Mouse (Mus musculus) neural tube, embryonic 11.5 days (tissue): Measurements from ENCODE around the gene Rhoh. TPM values are rescaled to one million over a fixed set of nuclear protein-coding genes. Genes with fewer than 3 reads are reported as not detected.

Experiments
- ATAC-seq: fragments of 200-750 bp; cut with Nextera tagmentation; 2 replicates; pipeline ENCODE4 v1.8.0; 2017; ENCODE audit warnings: moderate number of reproducible peaks, mild to moderate bottlenecking, moderate TSS enrichment, moderate library complexity; ENCODE audit not compliant: insufficient read depth, low FRiP score, low TSS enrichment
- DNase-seq: peaks from one replicate; pipeline ENCODE4 v3.0.0-alpha.2; 2015; ENCODE audit warnings: low spot score
- H3K27ac ChIP-seq: fragments of 300-500 bp; sonication (generic); 2 replicates; pipeline ENCODE4 v1.5.1; 2014; ENCODE audit warnings: low read depth, mild to moderate bottlenecking, low read length
- H3K27me3 ChIP-seq: fragments of 300-500 bp; sonication (generic); 2 replicates; pipeline ENCODE4 v1.6.1; 2014; ENCODE audit warnings: mild to moderate bottlenecking, low read length, mixed read lengths; ENCODE audit not compliant: control insufficient read depth, insufficient read depth
- H3K36me3 ChIP-seq: fragments of 300-500 bp; sonication (generic); 2 replicates; pipeline ENCODE4 v1.6.1; 2014; ENCODE audit warnings: mild to moderate bottlenecking, low read length, moderate library complexity, mixed read lengths; ENCODE audit not compliant: control insufficient read depth, insufficient read depth
- H3K4me1 ChIP-seq: fragments of 300-500 bp; sonication (generic); 2 replicates; pipeline ENCODE4 v1.6.1; 2014; ENCODE audit warnings: low read length, mixed read lengths; ENCODE audit not compliant: control insufficient read depth, insufficient read depth
- H3K4me2 ChIP-seq: fragments of 300-500 bp; sonication (generic); 2 replicates; pipeline ENCODE4 v1.6.1; 2014; ENCODE audit warnings: low read depth, mild to moderate bottlenecking, moderate library complexity
- H3K4me3 ChIP-seq: fragments of 300-500 bp; sonication (generic); 2 replicates; pipeline ENCODE4 v1.5.1; 2014; ENCODE audit warnings: low read depth, low read length
- H3K9ac ChIP-seq: fragments of 300-500 bp; sonication (generic); 2 replicates; pipeline ENCODE4 v1.6.1; 2014; ENCODE audit warnings: mild to moderate bottlenecking, low read length
- H3K9me3 ChIP-seq: fragments of 300-500 bp; sonication (generic); 2 replicates; pipeline ENCODE4 v1.6.1; 2016; ENCODE audit warnings: low read length; ENCODE audit not compliant: control insufficient read depth
- WGBS: fragments of 180-500 bp; shearing (Covaris S2); extraction: QIAGEN DNeasy Blood & Tissue Kit; methylation state at CpG from one replicate; pipeline ENCODE4 v1.1.7; 2014; 5-methylcytosine and 5-hydroxymethylcytosine counted together
- polyA plus RNA-seq: library from polyadenylated mRNA; unstranded; fragments of >200 nt; fragmentation: Nextera tagmentation; extraction: Ambion mirVana; gene quantifications from 2 replicates; pipeline ENCODE4 v1.2.1, GENCODE M21; 2014

The Rhoh gene
- polyA plus RNA-seq, 1 experiment from 2014 or later, result 0.73 TPM

DNA sequence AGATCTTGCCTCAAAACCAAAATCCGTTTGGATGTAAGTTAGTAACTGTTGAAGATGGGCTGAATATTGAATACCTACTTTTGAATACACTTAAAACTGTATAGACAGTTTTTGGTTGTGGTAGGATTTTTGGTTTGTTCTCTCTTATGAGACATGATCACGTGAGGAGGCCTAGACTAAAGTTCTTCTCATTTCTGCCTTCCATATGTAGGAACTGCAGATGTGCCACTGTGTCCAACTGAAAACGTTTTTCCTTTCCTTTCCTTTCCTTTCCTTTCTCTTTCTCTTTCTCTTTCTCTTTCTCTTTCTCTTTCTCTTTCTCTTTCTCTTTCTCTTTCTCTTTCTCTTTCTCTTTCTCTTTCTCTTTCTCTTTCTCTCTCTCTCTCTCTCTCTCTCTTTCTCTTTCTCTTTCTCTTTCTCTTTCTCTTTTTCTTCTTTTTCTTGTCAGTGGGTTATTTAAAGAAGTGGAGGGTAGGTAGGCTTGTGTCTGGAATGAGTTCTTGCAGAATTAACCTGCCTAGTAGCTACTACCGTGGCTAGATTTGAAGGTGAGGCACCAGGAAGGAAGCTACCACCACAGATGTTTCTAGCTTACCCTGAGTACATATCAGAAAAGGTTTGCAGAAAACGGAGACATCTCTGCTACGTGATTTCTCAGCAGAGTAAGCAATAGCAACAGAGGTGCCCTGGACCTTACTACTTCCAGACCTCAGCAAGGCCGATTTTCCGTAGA lies 27.1 kb upstream of the Rhoh start:
- 90% methylated on average over 8 of the region's 8 CpGs for whole genome bisulfite sequencing
- no peaks in the 10 kb centered on the region for H3K36me3 ChIP-seq
- ATAC-seq, result no peak
- H3K27me3 ChIP-seq, result no peaks in the 10 kb centered on the region
- no peaks in the 10 kb centered on the region for H3K4me1 ChIP-seq
- H3K9ac ChIP-seq, result no peak overlapping the region
- no peak overlapping the region for H3K4me3 ChIP-seq
- no peak for DNase-seq
- no peaks in the 10 kb centered on the region for H3K9me3 ChIP-seq
- no peak overlapping the region for H3K27ac ChIP-seq
- H3K4me2 ChIP-seq, result no peak overlapping the region

DNA sequence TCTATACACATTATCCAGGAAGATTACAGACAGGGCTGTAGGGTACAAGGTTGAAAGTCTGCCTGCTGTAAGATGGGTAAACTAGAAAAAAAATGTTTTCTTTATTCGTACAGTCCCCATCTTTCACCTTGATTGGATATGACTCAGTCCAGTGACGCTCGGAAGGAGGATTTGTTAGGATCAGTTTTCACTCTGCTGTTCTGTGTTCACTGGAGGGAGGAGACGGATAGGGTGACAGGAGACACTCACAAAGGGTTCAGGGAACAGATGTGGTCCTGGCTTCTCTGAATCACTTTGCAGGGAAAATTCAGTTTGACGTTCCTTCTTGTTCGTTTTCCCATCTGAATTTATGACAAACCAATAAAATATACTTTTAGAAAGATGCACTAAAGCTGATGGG lies 23.0 kb upstream of the Rhoh start:
- Histone ChIP-seq H3K27ac (no peak overlapping the region), H3K9me3 (no peaks in the 10 kb centered on the region), H3K4me2 (no peak overlapping the region), H3K4me1 (no peaks in the 10 kb centered on the region), H3K36me3 (no peaks in the 10 kb centered on the region), H3K9ac (no peak overlapping the region), H3K27me3 (no peaks in the 10 kb centered on the region), H3K4me3 (no peak overlapping the region)
- WGBS, result 69% methylated on average over 6 of the region's 6 CpGs
- ATAC-seq (no peak), DNase-seq (no peak)

DNA sequence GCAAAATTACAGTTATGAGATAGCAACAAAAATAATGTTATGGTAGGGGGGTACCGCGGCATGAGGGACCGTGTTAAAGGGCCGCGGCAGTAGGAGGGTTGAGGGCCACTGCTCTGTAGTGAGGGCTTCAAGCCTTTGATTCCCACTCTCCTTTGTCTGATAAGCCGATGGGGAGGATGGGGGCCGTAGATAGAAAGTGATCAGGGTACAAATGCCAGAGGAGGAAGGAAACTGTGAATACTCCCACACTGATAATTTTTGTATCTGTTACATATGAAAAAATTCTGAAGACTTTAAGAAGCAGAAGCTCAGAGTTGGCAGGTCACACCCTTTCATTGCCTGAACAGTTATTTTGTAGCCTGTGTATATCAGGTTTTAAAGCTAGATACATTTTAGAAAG lies 18.1 kb upstream of the Rhoh start:
- Histone ChIP-seq H3K4me2 (no peak overlapping the region), H3K9me3 (no peaks in the 10 kb centered on the region), H3K36me3 (no peaks in the 10 kb centered on the region), H3K27me3 (no peaks in the 10 kb centered on the region), H3K4me1 (no peaks in the 10 kb centered on the region), H3K9ac (no peak overlapping the region), H3K27ac (no peak overlapping the region), H3K4me3 (no peak overlapping the region)
- DNase-seq, result no peak
- 93% methylated on average over 7 of the region's 7 CpGs for WGBS
- no peak for ATAC-seq

DNA sequence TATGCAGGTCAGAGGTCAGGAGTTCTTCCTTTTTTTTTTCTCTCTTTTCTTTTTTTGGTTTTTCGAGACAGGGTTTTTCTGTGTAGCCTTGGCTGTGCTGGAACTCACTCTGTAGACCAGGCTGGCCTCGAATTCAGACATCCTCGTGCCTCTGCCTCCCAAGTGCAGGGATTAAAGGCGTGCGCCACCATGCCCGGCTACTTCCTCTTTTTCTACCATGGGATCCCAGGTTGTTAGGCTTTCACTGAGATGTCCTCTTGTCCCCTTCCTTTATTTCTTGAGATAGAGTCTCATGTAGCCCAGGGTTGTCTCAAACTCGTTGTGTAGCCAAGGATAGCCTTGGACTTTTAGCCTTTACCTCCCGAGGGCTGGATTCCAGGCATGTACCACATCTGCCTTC lies 14.5 kb upstream of the Rhoh start:
- no peak overlapping the region for H3K27ac ChIP-seq
- WGBS, result 87% methylated on average over 8 of the region's 8 CpGs
- no peaks in the 10 kb centered on the region for H3K9me3 ChIP-seq
- no peak overlapping the region for H3K4me3 ChIP-seq
- H3K36me3 ChIP-seq, result no peaks in the 10 kb centered on the region
- no peaks in the 10 kb centered on the region for H3K4me1 ChIP-seq
- H3K4me2 ChIP-seq, result no peak overlapping the region
- H3K9ac ChIP-seq, result no peak overlapping the region
- ATAC-seq, result no peak
- no peak for DNase-seq
- no peaks in the 10 kb centered on the region for H3K27me3 ChIP-seq

DNA sequence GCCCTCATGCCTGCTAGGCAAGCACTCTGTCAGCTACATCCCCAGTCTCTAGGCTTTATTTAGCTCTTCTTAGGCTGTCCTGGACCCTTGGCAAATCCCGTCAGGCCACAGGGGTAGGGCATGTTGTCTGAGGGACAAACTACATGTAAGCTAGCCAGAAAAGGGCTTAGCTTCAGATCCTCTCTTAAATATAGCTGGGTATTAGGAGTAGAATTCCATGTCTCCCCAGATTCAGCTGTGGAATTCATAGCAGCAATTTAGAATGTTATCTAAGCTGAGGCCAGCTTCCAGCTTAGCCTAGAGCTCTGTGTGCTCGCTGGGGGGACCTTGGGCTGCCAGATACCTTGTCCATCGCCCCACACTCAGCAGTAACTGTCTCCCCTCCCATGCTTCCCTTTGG lies 14.1 kb upstream of the Rhoh start:
- no peak overlapping the region for H3K4me2 ChIP-seq
- DNase-seq (no peak), ATAC-seq (no peak)
- H3K9ac ChIP-seq, result no peak overlapping the region
- H3K27me3 ChIP-seq, result no peaks in the 10 kb centered on the region
- no peaks in the 10 kb centered on the region for H3K4me1 ChIP-seq
- H3K9me3 ChIP-seq, result no peaks in the 10 kb centered on the region
- no peak overlapping the region for H3K4me3 ChIP-seq
- 90% methylated on average over 3 of the region's 3 CpGs for WGBS
- no peak overlapping the region for H3K27ac ChIP-seq
- H3K36me3 ChIP-seq, result no peaks in the 10 kb centered on the region

DNA sequence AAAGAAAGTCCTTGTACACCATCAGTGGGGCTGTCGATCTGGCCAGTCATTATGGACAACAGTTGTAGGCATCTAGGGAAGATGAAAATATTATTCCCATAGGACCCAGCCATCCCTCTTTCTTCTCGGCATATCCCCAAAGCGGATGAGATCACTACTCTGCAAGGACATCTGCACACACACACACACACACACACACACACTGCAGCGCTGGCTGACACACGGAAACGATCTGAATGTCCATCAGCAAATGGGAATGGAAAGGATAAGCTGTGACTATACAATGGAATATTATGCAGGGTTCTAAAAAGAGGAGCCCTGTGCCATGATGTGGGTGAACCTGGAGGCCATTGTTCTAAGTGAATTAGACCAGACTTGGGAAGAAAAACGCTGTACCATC lies 13.4 kb upstream of the Rhoh start:
- no peak for DNase-seq
- H3K36me3 ChIP-seq, result no peaks in the 10 kb centered on the region
- no peaks in the 10 kb centered on the region for H3K27me3 ChIP-seq
- no peak overlapping the region for H3K4me3 ChIP-seq
- no peaks in the 10 kb centered on the region for H3K9me3 ChIP-seq
- no peak overlapping the region for H3K9ac ChIP-seq
- 89% methylated on average over 7 of the region's 7 CpGs for WGBS
- H3K4me1 ChIP-seq, result no peaks in the 10 kb centered on the region
- no peak overlapping the region for H3K27ac ChIP-seq
- no peak overlapping the region for H3K4me2 ChIP-seq
- no peak for ATAC-seq

DNA sequence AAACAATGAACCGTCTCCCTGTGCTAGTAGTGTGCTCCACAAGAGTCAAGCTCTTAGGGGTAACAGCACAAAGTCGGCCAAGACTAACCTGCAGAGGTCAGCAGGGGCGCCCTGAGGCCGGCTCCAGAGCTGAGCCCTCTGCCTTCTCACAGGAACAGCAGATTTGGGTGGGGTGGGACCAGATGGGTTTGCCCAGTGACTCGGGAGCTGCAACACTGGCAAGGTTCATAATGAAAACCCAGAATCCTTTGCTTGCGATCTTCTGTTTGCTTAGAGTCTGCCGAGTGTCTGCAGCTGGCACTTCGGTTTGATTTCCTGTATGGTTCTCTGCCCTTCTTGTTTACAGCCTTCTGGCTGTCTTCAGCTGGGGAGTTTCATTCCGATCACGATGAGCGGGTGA lies 10.2 kb upstream of the Rhoh start:
- DNase-seq, result no peak
- Histone ChIP-seq H3K36me3 (no peaks in the 10 kb centered on the region), H3K4me1 (no peaks in the 10 kb centered on the region), H3K9ac (no peak overlapping the region), H3K27ac (no peak overlapping the region), H3K9me3 (no peaks in the 10 kb centered on the region), H3K27me3 (no peaks in the 10 kb centered on the region), H3K4me3 (no peak overlapping the region), H3K4me2 (no peak overlapping the region)
- ATAC-seq, result no peak
- 71% methylated on average over 11 of the region's 11 CpGs for WGBS

DNA sequence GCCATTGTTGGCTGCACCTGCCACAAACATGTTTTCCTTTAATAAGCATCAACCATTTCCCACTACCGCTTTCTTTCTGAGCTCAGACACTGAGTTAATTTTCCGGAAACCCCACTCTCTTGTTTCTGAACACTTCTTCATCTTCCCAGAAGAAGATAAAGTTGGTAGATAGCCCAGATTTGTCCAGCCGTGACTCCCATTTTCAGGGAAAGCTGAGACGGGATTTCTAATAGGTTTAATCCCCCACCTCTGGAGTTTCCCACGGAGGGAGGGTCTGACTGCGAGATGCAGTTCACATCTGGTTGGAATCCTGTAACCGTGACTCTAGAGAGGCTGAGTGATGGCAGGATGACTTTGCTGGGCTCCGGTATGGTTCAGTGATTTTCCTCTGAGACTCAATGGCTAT lies 6.2 kb upstream of the Rhoh start:
- no peak overlapping the region for H3K4me3 ChIP-seq

DNA sequence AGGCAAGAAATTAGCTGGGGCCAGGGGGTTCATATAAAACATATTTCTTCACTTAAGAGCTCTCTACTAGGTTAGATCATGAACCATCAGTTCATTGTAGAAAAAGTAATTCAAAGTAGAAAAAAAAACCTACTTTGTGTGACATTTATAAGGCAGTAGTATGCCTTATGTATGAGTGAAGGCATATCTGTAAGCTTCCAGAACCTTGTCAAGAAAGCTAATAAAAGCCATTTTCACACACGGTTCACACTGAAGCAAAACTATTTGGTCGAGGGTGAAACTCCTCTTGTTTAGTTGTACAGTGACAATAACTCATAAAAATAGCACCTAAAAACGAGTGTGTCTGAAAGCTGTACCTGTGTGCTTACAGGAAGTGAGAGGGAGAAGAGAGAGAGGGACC lies 5.4 kb upstream of the Rhoh start:
- ATAC-seq (no peak), DNase-seq (no peak)
- H3K4me1 ChIP-seq, result no peaks in the 10 kb centered on the region
- no peak overlapping the region for H3K4me2 ChIP-seq
- H3K27me3 ChIP-seq, result no peaks in the 10 kb centered on the region
- H3K4me3 ChIP-seq, result no peak overlapping the region
- H3K36me3 ChIP-seq, result no peaks in the 10 kb centered on the region
- H3K27ac ChIP-seq, result no peak overlapping the region
- H3K9me3 ChIP-seq, result no peaks in the 10 kb centered on the region
- no peak overlapping the region for H3K9ac ChIP-seq
- 75% methylated on average over 3 of the region's 3 CpGs for WGBS

More for the DNA sequence above, 6.2 kb upstream of the Rhoh start:
- DNase-seq (no peak), ATAC-seq (no peak)
- Histone ChIP-seq H3K9ac (no peak overlapping the region), H3K27ac (no peak overlapping the region), H3K27me3 (no peaks in the 10 kb centered on the region), H3K36me3 (no peaks in the 10 kb centered on the region), H3K9me3 (no peaks in the 10 kb centered on the region), H3K4me1 (no peaks in the 10 kb centered on the region), H3K4me2 (no peak overlapping the region)
- WGBS, result 57% methylated on average over 8 of the region's 8 CpGs
